Mouse (Mus musculus): ENCODE measurements around the gene Gnl1.
"Not testable (repeated sequence)": the region's sequence is repeated elsewhere in the genome, so short reads cannot be mapped to it uniquely, and the experiment has no call there.

Gnl1 gene

DNA sequence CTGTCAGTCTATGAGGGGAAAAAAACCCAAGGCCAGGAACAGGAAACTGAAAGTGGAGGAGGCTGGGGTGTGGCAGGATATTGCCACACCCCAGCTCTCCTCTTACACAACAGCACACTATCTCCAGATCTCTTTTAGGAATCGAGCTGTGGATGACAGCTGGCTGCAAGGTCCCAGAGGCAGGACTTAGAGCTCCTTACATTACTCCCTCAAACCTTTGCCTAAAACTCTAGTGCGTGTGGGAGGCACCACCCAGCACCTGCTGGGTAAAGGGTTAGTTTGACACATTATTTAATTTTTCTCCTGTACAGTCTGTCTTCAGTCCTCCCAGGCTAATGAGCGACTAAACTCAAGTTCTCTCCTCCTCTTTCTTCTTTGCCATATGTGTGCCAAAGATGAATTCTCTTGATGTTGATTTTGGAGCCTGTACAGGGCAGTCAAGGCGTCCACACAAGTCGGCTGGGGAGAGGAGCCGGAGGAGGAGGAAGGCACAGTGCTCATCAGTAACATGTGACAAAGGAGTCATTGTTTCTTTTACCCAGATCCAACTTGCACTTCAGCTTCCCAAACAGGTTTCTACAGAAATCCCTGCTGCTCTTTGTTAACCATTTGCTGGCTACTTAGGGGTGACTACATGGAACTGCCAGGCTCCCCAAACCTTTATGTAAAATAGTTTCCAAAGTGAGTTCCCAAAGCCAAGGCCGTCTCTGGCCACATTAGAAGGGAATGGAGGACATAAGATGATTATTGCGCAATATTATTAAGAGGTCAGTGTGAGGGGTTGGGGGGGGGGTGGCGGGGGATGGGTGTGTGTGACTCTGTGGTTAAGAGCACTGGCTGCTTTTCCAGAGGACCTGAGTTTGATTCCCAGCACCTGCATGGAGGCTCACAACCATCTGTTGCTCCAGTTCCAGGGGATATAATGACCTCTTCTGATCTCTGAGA lies 44.3 kb downstream of the Gnl1 start:
- DNase-seq (ENCODE audit: low read depth, low spot score): no peak

DNA sequence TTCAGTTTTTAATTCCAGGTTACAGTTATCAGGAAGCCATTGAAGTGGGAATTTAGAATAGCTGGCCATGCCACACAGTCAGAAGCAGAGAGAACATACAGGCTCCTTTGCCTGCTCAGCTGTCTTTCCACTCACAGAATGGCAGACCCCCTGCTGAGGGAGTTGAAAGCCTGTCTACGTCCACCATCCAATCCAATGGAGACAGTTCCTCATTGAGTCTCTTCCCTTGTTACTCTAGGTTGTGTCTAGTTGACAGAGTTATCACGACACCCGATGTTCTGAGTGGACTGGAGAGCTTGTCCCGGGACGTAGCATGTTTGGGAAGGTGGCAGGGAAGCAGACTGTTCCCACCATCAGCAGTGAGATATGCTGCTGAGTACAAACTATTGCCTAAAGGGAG lies 45.5 kb downstream of the Gnl1 start:
- no peak for DNase-seq (ENCODE audit: low read depth, low spot score)

DNA sequence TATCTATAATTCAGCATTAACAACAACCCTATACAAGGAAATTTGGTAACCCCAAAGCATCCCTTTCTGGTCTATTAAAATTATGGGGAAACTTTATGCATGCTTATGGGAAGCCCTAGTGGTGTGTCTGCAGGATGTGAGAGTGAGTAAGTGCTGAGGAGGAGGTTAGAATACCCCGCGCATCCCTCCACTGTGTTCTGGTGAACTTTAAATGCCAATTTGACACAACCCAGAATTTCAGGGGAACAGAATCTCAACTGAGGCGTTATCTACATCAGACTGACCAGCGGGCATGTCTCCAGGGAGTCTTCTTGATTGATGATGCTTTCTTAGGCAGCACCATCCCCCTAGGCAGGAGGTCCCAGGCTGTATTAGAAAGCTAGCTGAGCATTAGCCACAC lies 46.2 kb downstream of the Gnl1 start:
- DNase-seq (ENCODE audit: low read depth, low spot score): peak; percentile 42

DNA sequence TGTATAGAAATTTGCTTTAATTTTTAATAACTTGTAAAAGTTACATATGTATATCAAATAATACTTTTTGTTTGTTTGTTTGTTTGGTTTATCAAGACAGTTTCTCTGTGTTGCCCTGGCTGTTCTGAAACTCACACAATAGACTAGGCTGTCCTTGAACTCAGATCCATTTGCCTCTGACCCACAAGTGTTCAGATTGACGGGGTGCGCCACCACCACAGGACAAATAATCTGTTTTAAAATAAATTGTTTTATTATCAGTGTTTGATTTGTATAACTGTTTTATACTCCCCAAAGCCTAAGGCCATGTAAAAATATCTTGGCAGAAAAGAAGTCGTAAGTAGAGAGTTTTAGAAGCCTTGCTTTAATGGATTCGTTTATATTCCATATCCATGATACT lies 48.0 kb downstream of the Gnl1 start:
- no peak for DNase-seq (ENCODE audit: low read depth, low spot score)

DNA sequence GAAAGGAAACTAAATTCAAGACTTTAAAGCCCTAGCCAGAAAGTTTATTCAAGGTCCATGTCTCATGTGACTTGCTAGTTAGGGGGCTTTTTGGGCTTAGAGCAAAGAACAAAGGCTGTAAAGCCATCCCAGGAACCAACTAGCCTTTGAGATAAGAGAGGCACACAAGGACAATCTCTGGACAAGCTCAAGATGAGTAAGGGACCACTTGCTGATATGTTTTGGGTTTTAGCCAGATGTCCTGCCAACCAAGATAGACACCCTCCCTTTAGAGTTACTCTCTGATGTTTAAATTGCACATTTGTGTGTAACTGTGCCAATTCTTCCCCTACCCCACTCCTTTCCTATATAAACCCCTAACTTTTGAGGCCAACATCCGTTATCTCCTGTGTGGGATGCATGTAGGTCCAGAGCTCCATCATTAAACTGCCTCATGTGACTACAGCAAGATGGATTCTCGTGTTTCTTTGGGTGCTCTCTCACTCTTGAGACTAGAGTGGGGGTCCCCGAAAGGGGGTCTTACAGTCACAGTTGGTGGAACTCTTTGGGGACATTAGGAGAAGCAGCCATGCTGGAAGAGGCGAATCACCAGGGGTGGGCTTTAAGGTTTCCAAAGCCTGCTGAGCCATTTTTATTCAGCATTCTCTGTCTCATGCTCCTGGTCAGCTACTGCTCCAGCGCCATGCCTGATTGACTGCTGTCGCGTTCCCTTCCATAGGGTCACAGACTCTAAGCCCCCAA lies 49.4 kb downstream of the Gnl1 start:
- DNase-seq (ENCODE audit: low read depth, low spot score): no peak

DNA sequence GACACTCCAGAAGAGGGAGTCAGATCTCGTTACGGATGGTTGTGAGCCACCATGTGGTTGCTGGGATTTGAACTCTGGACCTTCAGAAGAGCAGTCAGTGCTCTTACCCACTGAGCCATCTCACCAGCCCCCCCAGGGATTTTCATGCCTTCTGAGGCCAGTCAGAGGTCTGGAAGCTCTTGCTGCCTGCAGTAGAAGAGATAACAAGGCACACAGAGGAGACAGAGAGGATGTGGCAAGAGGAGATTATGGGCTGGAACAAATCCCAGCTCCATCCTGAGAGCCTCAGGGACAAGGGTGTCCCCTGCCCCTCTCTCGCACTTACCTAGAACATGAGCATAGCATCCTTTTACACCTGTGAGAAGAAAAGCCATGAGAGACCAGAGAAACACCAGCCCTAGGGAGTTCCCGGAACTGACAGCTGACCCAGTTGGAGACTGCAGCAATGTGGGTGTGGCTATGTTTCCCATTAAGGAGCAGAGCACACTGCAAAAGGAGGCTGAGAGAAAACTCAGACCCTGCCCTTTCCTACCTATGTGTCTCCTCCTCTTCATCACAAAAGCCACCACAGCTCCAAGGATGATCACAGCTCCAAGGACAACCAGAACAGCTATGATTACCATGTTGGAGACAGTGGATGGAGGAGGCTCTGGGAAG lies 50.5 kb downstream of the Gnl1 start:
- not testable (repeated sequence) for DNase-seq (ENCODE audit: low read depth, low spot score)

DNA sequence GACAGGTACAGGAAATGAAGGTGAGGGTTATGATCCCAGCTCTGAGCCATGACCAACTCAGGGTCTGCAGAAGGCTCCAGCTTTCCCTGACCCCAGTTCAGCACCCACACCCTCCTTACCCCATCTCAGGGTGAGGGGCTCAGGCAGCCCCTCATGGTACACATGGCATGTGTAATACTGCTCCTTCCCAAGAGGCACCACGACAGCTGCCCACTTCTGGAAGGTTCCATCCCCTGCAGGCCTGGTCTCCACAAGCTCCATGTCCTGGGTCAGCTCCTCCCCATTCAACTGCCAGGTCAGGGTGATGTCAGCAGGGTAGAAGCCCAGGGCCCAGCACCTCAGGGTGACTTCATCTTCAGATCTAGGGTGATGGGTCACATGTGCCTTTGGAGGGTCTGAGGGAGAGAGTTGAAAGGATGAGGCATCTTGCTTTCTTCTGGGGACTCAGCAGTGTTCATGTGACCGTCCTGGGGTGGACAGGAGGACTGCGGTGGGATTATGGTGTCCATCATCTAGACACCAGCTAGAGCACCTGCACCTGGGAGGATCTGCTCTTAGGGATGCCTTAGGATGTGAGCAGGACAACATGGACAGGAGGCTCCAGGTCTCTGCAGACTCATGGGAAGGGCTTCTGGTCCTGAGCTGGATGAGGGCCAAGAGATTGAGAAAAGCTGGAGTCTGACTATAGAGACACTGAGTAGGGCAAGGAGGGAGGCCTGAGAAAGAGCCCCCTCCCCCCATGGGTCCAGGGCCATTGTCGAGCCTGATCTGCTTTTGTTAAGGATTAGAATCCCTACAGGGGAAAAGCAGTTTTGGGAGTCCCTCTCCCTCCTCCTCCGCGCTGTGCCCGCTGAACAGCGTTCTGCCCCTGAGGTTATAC lies 51.3 kb downstream of the Gnl1 start:
- not testable (repeated sequence) for DNase-seq (ENCODE audit: low read depth, low spot score)

DNA sequence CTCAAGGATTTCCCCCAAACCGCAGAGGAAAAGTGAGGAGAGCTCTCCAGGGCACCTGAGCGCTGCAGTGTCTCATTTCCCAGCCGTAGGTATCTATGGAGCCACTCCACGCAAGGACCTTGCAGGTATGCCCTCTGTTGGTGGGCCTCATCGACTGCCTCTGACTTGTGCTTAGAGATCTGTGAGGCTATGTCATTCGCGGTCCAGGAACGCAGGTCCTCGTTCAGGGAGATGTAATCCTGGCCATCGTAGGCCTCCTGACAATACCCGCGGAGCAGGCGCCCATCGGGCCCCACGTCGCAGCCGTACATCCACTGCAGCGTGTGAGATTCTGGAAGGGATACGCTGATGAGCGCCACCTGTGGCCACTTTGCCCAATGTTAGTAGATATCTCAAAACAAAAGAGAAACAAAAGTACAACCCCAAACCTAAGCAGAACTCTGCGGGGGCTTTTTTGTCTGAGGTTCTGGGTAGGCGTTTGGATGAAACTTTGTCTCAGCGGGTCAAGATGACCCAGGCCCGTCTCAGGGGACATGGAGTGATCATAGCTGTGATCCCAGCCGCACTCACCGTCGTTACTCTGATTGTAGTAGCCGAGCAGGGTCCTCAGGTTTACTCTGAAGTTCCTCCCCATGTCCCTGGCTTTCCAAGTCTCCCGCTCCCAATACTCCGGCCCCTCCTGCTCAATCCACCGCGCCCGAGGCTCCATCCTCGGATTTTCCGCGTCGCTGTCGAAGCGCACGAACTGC lies 52.1 kb downstream of the Gnl1 start:
- DNase-seq (ENCODE audit: low read depth, low spot score): not testable (repeated sequence)

DNA sequence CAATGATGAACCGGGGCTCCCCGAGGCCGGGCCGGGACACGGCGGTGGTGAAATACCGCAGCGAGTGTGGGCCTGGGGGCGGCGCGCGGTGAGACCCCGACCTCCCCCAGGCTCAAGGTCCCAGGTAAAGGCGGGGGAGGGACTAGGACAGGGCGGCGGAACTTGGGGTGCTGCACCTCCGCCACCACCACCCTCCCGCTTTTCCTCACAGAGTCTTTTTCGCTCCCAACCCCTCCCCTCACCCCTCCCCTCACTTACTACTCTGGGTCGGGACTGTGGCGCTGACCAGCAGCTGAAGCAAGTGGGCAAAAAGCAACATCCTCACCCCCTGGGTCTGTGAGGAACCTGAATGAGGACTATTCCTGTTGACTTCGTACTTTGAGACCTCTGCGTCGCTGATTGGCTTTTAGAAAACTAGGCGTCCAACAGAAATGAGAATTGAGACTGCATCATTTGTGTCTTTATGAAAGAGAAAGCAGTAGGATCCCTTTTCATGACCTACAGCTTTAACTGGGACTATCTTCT lies 52.8 kb downstream of the Gnl1 start, which contains the start of gene H2-T23:
Gene H2-T23, minus strand, starts transcription at position 505 of the 525 bp plus-strand sequence.
- not testable (repeated sequence) for DNase-seq (ENCODE audit: low read depth, low spot score)

DNA sequence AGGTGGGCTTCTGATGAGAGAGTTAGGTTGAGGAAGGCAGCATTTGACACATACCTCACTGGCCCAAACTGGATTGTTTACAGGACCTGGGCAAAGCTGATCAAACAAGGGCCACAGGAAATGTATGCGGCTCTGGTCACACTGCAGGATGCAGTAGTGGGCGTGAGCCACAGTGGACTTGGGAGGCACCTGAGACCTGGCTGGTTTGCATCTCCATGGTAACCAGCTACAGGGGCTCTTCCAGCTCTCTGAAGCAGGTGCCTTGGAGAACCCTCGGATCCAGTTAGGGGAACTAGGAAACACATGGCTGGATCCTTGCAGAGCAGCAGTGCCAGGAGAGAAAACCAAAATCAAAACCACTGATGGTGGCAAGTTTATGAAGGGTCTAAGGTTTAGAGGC lies 54.9 kb downstream of the Gnl1 start:
- not testable (repeated sequence) for DNase-seq (ENCODE audit: low read depth, low spot score)

DNA sequence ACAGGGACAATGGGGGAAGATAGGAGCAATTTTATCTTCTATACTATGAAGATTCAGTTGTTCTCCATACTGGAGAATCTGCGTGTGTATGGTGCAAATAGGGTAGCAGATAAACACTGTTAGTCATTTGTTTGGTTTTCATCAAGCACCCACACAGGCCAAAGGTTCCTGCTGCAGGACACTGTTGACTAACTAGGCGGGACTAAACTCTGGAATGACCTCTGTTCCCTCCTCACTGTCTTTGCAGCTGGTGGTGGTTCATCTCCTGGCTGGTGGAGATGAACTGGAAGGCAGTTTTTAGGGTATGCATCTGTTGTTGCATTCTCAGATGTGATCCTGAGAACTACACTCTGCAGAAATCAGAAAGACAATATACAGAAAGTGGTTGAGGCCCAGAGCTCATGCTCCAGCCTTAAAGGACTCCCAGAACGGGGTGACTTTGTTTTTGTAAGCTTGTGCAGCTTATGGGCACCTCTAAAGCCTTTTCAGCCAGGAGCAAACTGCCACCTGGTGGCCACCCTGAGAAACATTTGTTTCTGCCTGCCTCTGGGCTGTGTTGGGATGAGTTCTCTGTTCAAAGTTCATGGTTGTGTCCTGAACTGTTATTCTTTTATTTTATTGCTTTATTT lies 55.5 kb downstream of the Gnl1 start:
- not testable (repeated sequence) for DNase-seq (ENCODE audit: low read depth, low spot score)

DNA sequence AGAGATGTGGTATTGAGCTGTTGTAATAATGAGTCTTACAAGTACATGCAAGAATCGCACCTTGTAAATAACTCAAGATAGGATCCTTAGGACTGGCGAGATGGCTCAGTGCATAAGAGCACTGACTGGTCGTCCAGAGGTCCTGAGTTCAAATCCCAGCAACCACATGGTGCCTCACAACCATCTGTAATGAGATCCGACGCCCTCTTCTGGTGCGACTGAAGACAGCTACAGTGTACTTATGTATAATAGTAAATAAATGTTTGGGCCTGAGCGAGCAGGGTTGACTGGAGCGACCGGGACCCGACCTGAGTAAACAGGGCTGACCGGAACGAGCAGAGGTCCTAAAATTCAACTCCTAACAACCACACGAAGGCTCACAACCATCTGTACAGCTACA lies 56.5 kb downstream of the Gnl1 start:
- not testable (repeated sequence) for DNase-seq (ENCODE audit: low read depth, low spot score)
